Mouse (Mus musculus) neural tube, embryonic 13.5 days (tissue): ENCODE data around the gene Pak4. TPM values are rescaled to one million over a fixed set of nuclear protein-coding genes. Genes with fewer than 3 reads are reported as not detected.

Source experiments
- ATAC-seq: fragments of 200-750 bp; cut with Nextera tagmentation; 2 replicates; pipeline ENCODE4 v1.8.0; 2017; ENCODE audit warnings: low read depth, mild to moderate bottlenecking, moderate TSS enrichment, moderate library complexity
- H3K27ac ChIP-seq: fragments of 300-500 bp; sonication (generic); replicated peaks from 2 replicates; pipeline ENCODE4 v1.5.1; 2015; ENCODE audit warnings: moderate library complexity, mild to moderate bottlenecking, inconsistent platforms
- H3K27me3 ChIP-seq: fragments of 300-500 bp; sonication (generic); 2 replicates; pipeline ENCODE4 v1.6.1; 2015; ENCODE audit warnings: mild to moderate bottlenecking, inconsistent platforms
- H3K36me3 ChIP-seq: fragments of 300-500 bp; sonication (generic); 2 replicates; pipeline ENCODE4 v1.6.1; 2015; ENCODE audit warnings: mild to moderate bottlenecking, inconsistent platforms
- H3K4me1 ChIP-seq: fragments of 300-500 bp; sonication (generic); replicated peaks from 2 replicates; pipeline ENCODE4 v1.6.1; 2015; ENCODE audit warnings: inconsistent platforms
- H3K4me2 ChIP-seq: fragments of 300-500 bp; sonication (generic); 2 replicates; pipeline ENCODE4 v1.6.1; 2015; ENCODE audit warnings: inconsistent platforms, mild to moderate bottlenecking, moderate library complexity
- H3K4me3 ChIP-seq: fragments of 300-500 bp; sonication (generic); 2 replicates; pipeline ENCODE4 v1.5.1; 2015; ENCODE audit warnings: mild to moderate bottlenecking, inconsistent platforms
- H3K9ac ChIP-seq: fragments of 300-500 bp; sonication (generic); 2 replicates; pipeline ENCODE4 v1.6.1; 2015; ENCODE audit warnings: moderate library complexity, mild to moderate bottlenecking, inconsistent platforms
- H3K9me3 ChIP-seq: fragments of 300-500 bp; sonication (generic); 2 replicates; pipeline ENCODE4 v1.6.1; 2016; ENCODE audit warnings: inconsistent platforms
- WGBS: fragments of 180-500 bp; shearing (Covaris S2); methylation state at CpG from one replicate; pipeline ENCODE4 v1.1.7; 2015; 5-methylcytosine and 5-hydroxymethylcytosine counted together
- polyA plus RNA-seq: library from polyadenylated mRNA; unstranded; fragments of >200 nt; fragmentation: Nextera tagmentation; extraction: Ambion mirVana; gene quantifications from 2 replicates; pipeline ENCODE4 v1.2.1, GENCODE M21; 2015

Pak4 gene
- polyA plus RNA-seq, 1 experiment from 2014 or later, result 20.2 TPM

DNA sequence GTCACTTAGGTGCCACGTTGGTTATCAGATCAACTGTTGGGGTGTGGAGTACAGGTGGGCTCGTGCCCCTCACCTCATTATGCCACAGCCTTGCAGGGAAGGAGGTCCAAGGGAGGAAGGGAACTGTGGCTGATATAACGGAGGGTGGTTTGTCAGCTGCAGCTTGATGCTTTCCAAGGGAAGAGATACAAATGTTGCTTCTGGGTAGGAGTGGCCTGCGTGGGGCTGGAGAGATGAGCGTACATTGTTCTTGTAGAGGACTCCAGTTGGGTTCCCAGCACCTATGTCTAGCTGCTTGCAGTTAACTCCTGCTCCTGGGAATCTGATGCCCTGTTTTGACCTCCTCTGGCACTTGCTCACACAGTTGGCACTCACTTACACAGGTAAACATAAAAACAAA, 5.2 kb upstream of the Pak4 start:
- ATAC-seq, result no peak
- no peaks in the 10 kb centered on the region for H3K36me3 ChIP-seq
- peaks cover 13% of the 10 kb centered on the region for H3K4me1 ChIP-seq
- 74% methylated on average over 5 of the region's 5 CpGs for WGBS
- H3K27ac ChIP-seq, result no peak overlapping the region
- H3K9ac ChIP-seq, result no peak overlapping the region
- H3K9me3 ChIP-seq, result no peaks in the 10 kb centered on the region
- no peaks in the 10 kb centered on the region for H3K27me3 ChIP-seq
- H3K4me2 ChIP-seq, result no peak overlapping the region
- no peak overlapping the region for H3K4me3 ChIP-seq

DNA sequence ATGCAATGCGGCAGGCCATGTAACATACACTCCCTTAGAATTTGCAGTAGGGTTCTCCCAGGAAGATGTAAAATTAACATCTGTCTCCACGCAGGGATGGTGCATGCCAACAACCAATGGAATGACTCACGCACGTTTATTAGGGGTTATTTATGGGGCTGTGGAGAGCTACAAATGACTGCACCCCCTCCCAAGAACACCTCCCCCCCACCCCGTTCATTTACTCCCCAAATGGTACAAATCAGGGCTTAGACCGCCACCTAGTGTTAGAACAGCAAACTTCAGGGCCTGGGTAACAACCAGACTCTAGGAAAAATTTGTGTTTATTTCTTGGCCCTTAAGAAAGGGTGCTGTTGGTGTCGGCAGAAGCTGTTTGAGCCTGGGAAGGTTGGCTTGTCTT, 3.7 kb upstream of the Pak4 start:
- peaks cover 22% of the 10 kb centered on the region for H3K4me1 ChIP-seq
- 14% methylated on average over 7 of the region's 7 CpGs for WGBS
- peak; percentile 33; the same call in 1 of the 2 replicates for ATAC-seq
- 0 out of 2 replicates have a peak overlapping the region, but pooled peaks have one; percentile 41 for H3K9ac ChIP-seq
- H3K4me2 ChIP-seq, result peak overlapping the region; percentile 35
- no peaks in the 10 kb centered on the region for H3K9me3 ChIP-seq
- no peak overlapping the region for H3K4me3 ChIP-seq
- no peaks in the 10 kb centered on the region for H3K27me3 ChIP-seq
- no peaks in the 10 kb centered on the region for H3K36me3 ChIP-seq
- peak overlapping the region; percentile 62 for H3K27ac ChIP-seq

DNA sequence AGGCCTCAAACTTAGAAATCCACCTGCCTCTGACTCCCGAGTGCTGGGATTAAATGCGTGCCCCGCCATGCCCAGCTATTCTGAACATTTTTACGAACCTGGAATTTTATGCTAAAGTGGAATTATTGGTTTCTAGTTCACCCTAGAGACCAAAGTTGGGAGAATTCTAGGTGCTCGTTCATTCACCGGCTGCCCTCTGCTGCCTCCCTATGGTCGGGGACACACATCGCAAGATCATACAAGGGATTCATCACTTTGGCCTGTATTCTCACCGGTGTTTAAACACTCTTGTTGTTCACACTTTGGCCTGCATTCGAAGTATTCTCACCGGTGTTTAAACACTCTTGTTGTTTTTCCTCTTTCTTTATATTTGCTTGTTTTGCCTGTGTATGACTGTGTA, 3.0 kb upstream of the Pak4 start:
- H3K9me3 ChIP-seq, result no peaks in the 10 kb centered on the region
- H3K36me3 ChIP-seq, result no peaks in the 10 kb centered on the region
- ATAC-seq, result no peak
- 12% methylated on average over 11 of the region's 11 CpGs for WGBS
- H3K9ac ChIP-seq, result 0 out of 2 replicates have a peak overlapping the region, but pooled peaks have one; percentile 41
- no peak overlapping the region for H3K4me3 ChIP-seq
- H3K27ac ChIP-seq, result peak overlapping the region; percentile 62
- no peaks in the 10 kb centered on the region for H3K27me3 ChIP-seq
- H3K4me1 ChIP-seq, result peaks cover 29% of the 10 kb centered on the region
- H3K4me2 ChIP-seq, result peak overlapping the region; percentile 35; the same call in 1 of the 2 replicates

DNA sequence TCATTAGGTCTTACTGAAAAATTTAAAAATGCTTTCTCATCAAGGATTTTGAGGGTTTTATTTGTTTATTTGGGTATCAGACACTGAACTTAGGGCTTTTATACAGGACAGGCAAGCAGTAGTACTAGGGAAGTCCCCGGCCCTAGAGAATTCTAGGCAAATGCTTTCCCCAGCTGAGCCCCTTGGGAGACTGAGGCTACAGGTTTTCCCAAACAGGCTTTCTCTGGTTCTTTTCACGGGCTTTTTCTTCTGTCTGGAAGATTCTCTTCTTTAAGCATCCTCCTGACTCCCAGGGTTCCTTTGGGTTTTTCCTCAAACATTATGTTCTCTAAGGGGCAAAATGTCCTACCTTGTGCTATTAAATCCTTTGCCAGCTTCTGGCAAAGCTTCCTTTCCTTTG, 966 bp upstream of the Pak4 start:
- no peak overlapping the region for H3K4me2 ChIP-seq
- no peak overlapping the region for H3K4me3 ChIP-seq
- no peaks in the 10 kb centered on the region for H3K36me3 ChIP-seq
- H3K27ac ChIP-seq, result no peak overlapping the region
- H3K9me3 ChIP-seq, result no peaks in the 10 kb centered on the region
- no peak for ATAC-seq
- H3K4me1 ChIP-seq, result peaks cover 50% of the 10 kb centered on the region
- H3K27me3 ChIP-seq, result no peaks in the 10 kb centered on the region
- 0 out of 2 replicates have a peak overlapping the region, but pooled peaks have one; percentile 12 for H3K9ac ChIP-seq
- WGBS, result 69% methylated on average over 2 of the region's 2 CpGs

DNA sequence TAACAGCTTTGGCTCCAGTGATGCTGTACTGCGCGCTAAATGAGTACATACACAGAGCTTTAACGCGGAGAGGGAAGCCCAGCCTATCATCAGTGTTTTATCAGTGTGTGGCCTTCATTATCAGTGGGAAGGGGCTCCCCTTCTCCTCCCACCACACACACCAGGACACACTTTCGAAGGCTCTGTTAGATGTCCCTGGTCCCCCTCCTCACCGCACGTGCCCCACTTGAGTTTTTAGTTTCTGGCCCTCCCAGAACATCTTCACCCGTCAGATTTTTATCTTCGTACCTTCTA, 761 bp downstream of the Pak4 start:
- Histone ChIP-seq H3K36me3 (no peaks in the 10 kb centered on the region), H3K4me1 (peaks cover 66% of the 10 kb centered on the region), H3K27me3 (no peaks in the 10 kb centered on the region), H3K9me3 (no peaks in the 10 kb centered on the region), H3K4me2 (peak overlapping the region; percentile 90), H3K9ac (peak overlapping the region; percentile 78), H3K27ac (peak overlapping the region; percentile 89; the same call in 1 of the 2 replicates), H3K4me3 (peak overlapping the region; percentile 63)
- ATAC-seq, result peak; percentile 10; the same call in 1 of the 2 replicates
- WGBS, result 11% methylated on average over 9 of the region's 9 CpGs

DNA sequence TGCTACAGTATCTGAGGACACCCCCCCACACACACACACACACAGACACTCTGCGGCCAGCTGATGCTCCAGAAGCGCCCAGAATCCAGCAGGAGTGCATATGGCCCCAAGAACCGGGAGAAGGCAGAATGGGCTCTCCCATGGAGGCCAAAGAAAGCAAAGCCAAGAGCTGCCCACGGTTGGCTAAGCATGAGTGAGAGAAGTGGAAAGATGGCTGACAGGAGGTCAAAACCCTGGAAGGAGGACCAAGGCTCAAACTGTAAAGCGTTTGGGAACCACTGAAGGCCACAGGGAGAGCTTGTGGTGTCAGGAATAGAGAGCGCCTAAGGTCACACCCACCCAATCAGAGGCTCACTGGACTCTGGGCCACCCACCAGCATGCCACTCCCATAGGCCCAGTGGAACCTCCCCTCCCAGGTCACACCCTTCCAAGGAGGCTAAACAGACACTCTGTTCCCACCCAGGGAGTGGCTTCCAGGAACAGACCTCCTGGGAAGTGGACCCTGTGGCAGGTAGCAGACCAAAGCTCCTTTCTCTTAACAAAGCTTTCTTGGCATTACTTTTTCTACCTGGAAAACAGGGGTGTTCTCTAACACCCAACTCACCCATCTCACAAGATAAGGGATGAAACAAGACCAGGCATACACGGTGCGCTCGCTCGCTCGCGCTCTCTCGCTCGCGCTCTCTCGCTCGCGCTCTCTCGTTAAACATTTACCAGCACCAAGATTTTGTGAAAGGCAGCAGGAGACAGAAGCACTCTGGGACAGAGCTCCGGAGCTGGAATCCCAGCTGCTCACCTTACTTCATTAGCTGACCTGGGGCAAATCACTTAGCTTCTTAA, 1.3 kb downstream of the Pak4 start:
- Histone ChIP-seq H3K36me3 (no peaks in the 10 kb centered on the region), H3K27me3 (no peaks in the 10 kb centered on the region), H3K4me1 (peaks cover 66% of the 10 kb centered on the region), H3K9ac (peak overlapping the region; percentile 78), H3K27ac (peak overlapping the region; percentile 89; the same call in 1 of the 2 replicates), H3K4me2 (peak overlapping the region; percentile 90), H3K4me3 (peak overlapping the region; percentile 63), H3K9me3 (no peaks in the 10 kb centered on the region)
- ATAC-seq, result 0 out of 2 replicates have a peak, but pooled peaks have one; percentile 7
- 31% methylated on average over 20 of the region's 20 CpGs for WGBS

DNA sequence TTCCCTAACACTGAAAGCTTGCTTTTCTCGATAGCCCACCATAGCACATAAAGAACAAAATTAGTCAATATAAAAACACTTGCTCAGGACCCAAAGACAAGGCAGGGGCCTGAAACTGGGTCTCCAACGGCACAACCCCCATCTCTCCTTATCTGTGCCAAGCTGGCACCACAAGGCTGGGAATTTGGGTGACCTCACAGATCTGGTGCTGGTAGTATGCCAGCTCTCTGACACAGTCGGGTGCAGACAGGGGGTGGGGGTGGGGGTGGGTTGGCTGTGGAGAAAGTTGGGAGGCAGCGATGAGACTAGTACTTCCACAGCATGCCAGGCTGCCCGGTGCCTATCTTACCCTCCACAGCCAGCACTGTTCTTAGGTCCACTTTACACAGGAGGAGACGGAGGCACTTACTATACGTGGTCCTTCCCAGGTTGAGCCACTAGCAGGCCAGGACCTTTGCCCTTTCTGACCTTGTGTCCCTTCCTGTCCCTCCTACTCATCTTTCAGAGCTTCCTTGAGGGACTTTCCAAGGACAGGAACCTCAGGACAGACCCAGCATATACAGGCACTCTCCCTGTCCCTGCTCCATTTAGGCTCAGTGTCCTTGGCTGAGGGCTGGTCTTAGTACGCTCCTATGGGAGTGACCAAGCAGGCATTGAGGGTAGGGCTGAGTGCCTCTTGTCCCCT, 2.1 kb downstream of the Pak4 start:
- peaks cover 58% of the 10 kb centered on the region for H3K4me1 ChIP-seq
- peak overlapping the region; percentile 90 for H3K4me2 ChIP-seq
- H3K4me3 ChIP-seq, result peak overlapping the region; percentile 63
- no peaks in the 10 kb centered on the region for H3K9me3 ChIP-seq
- ATAC-seq, result no peak
- 0 out of 2 replicates have a peak overlapping the region, but pooled peaks have one; percentile 89 for H3K27ac ChIP-seq
- H3K27me3 ChIP-seq, result no peaks in the 10 kb centered on the region
- peak overlapping the region; percentile 78 for H3K9ac ChIP-seq
- no peaks in the 10 kb centered on the region for H3K36me3 ChIP-seq
- WGBS, result 79% methylated on average over 8 of the region's 8 CpGs

DNA sequence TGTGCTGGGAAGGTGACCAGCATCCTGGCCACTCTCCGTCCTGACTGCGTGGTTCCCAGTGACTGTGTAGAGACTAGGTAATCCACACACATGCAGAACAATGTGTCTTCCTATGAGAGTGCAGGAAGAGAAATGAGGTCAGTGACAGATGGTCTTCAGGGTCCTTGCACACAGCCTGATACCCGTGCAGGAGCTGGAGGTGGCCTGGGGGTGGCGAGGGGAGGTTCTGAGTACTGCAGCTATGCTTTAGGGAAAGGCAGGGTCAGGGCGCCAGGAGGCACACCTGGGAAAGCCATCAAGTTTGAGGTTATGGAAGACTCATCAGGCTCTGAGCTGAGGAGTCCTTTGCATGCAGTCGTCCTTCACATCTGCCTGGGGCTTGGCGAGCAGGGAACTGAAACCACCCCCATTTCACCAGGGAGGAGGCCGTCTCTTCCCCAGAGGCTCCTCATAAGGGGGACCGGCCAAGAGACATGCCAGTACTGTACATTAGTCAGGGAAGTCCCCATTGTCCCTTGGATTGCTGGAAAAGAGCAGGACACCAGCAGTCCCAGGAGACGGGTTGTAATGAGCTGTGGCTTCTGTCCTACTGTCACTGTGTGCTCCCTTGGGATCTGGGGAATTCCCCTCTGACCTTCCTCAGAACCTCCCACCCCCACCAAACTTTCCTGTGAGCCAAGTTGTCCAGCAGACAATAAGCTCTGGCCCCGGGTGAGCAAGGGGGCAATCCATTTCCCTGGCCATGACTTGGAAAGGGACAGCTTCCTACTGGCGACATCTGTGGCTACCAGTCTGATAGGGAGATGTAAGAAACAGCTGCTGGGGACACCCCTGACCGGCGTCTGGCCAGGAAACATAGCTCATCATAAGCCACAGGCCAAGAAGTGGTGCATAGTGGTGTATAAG, 4.5 kb downstream of the Pak4 start:
- no peak for ATAC-seq
- 42% methylated on average over 14 of the region's 14 CpGs for WGBS
- no peak overlapping the region for H3K27ac ChIP-seq
- H3K27me3 ChIP-seq, result no peaks in the 10 kb centered on the region
- H3K4me2 ChIP-seq, result no peak overlapping the region
- H3K36me3 ChIP-seq, result no peaks in the 10 kb centered on the region
- peak overlapping the region; percentile 39 for H3K9ac ChIP-seq
- H3K9me3 ChIP-seq, result no peaks in the 10 kb centered on the region
- H3K4me3 ChIP-seq, result no peak overlapping the region
- peaks cover 64% of the 10 kb centered on the region for H3K4me1 ChIP-seq

DNA sequence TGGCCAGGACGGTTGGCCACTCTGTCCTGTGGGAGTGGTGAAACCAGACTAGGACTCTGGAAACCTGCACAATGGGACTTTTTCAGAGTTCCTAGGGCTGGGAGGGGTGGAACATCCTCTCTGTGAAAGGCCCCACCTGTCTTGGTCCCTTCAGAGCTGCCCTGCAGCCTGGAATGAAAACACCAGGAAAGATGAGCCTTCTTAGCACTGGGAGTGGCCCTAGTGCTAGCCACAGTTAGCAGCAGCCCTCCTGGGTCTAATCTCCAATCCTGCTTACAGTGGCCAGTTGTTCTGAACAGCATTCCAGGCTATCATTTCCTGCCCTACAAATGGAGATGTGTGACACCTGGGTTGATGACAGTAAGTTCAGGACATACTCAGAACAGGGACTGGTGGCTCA, 6.1 kb downstream of the Pak4 start:
- H3K27me3 ChIP-seq, result no peaks in the 10 kb centered on the region
- WGBS, result 65% methylated on average over 1 of the region's 1 CpGs
- H3K27ac ChIP-seq, result no peak overlapping the region
- no peak overlapping the region for H3K4me2 ChIP-seq
- peaks cover 70% of the 10 kb centered on the region for H3K4me1 ChIP-seq
- no peak overlapping the region; the same call in 1 of the 2 replicates for H3K9ac ChIP-seq
- H3K9me3 ChIP-seq, result no peaks in the 10 kb centered on the region
- no peaks in the 10 kb centered on the region for H3K36me3 ChIP-seq
- no peak overlapping the region for H3K4me3 ChIP-seq
- no peak for ATAC-seq

DNA sequence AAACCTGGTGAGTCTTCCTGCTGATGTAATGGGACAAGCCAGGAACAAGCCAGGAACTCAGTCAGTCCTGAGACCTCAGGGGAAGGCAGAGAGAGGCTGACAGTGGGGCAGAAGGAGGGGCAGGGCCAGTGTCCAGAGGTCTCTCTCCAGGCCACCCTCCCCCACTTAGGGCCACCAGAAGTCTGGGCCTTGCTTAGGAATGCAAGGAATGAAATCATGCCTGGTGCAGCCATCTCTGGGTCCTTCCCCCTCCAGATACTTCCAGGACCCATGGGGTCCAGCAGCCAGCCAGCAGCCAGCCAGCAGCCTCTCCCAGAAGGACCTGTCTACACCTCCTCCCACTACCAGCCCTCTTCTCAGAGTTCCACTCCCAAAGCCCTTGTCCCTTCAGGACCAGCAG, 10.3 kb downstream of the Pak4 start:
- no peak for ATAC-seq
- peak overlapping the region; percentile 12; the same call in 1 of the 2 replicates for H3K9ac ChIP-seq
- peaks cover 68% of the 10 kb centered on the region for H3K4me1 ChIP-seq
- no peak overlapping the region for H3K4me2 ChIP-seq
- H3K4me3 ChIP-seq, result no peak overlapping the region
- H3K27ac ChIP-seq, result peak overlapping the region; percentile 67
- no peaks in the 10 kb centered on the region for H3K36me3 ChIP-seq
- H3K9me3 ChIP-seq, result no peaks in the 10 kb centered on the region
- no peaks in the 10 kb centered on the region for H3K27me3 ChIP-seq

DNA sequence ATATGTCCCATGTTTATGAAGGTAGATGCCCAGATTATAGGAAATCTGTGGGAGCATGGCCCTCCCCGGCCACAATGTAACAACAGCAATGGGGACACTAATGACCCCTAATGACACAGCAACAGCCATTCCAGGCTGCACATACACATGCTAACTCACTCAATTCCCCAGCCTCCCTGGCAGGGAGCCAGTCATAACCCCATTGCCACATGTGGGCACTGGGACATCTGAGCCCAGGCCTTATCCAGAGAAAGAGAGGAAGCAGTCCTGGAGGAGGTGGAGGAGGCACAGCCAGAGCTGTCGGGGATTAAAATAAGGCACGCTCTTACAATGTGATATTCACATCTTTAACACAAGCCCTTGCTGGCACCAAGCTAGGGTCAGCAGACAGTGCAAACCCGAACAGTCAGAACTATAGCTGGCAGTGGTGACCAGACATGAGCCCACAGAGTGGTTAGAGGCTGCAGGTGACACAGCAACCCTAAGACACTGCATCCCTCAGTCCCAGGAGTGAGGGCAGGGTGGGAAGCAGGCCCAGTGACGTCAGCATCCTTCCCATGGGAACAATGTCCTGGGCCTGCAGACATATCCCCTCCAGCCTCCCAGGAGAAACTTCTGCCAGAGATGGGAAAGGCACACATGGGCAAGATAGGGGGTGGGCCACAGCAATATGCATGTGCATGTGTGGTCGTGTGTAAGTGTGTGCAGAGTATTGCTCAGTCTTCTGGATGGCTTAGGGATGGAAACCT, 11.1 kb downstream of the Pak4 start:
- H3K9me3 ChIP-seq, result no peaks in the 10 kb centered on the region
- no peak overlapping the region for H3K4me3 ChIP-seq
- H3K4me2 ChIP-seq, result no peak overlapping the region
- H3K4me1 ChIP-seq, result peaks cover 67% of the 10 kb centered on the region
- peak overlapping the region; percentile 12; the same call in 1 of the 2 replicates for H3K9ac ChIP-seq
- H3K27ac ChIP-seq, result peak overlapping the region; percentile 67
- H3K27me3 ChIP-seq, result no peaks in the 10 kb centered on the region
- no peaks in the 10 kb centered on the region for H3K36me3 ChIP-seq
- 44% methylated on average over 6 of the region's 6 CpGs for WGBS
- ATAC-seq, result peak; percentile 40; the same call in 1 of the 2 replicates
